Mouse (Mus musculus) layer of hippocampus, adult 8-10 months (tissue): ENCODE results near the gene Zdhhc8. TPM values are rescaled to one million over a fixed set of nuclear protein-coding genes. Genes with fewer than 3 reads are reported as not detected.

Experiments
- DNase-seq, 2 experiments: peaks; one replicate each; pipeline ENCODE4 v3.0.0; 2022; ENCODE audit warnings: low spot score in 2 of 2
- total RNA-seq, 4 experiments: library from RNA; stranded (reverse); gene quantifications; 2 replicates each; pipeline ENCODE4 v1.2.4; 2022

Zdhhc8 gene
- total RNA-seq, result 10 to 100 TPM; 60.7 to 90.9 (median 69.7) TPM

DNA sequence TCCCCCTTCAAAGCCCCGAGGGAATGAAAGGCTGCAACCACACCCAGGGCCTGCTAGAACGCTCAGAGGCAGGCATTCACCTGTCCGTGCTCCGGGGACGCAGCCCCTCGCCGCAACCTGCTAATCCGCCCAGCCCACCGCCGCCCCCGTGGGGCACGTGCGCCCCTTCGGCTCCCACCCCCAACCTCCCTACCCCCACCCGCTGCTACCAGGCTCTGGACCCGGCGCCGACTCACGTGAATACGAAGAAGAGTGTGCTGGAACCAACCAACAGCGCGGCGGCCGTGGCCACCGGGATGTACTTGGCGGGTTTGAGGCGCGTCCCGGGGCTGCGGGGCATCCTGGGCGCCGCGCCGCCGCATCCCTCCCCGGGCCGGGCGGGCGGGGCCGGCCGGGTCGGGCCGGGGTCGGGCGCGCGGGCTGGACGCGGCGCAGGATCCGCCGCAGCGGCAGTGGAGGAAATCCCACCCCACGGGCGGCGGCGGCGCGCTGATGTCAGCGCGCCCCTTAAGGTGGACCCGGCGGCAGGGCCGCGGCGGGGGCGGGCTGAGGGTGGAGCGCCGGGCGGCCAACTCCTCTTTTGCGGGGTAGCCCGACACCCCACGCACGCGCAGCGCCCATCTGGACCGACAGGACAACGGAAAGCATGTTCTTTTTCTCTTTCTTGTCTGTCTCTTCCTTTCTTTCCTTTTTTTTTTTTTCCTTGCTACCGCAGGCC, at the start of gene Zdhhc8:
Gene Zdhhc8, minus strand, starts transcription at position 466 of the 718 bp plus-strand sequence.
- DNase-seq, result peak in 1 of 2 experiments; percentile 76

DNA sequence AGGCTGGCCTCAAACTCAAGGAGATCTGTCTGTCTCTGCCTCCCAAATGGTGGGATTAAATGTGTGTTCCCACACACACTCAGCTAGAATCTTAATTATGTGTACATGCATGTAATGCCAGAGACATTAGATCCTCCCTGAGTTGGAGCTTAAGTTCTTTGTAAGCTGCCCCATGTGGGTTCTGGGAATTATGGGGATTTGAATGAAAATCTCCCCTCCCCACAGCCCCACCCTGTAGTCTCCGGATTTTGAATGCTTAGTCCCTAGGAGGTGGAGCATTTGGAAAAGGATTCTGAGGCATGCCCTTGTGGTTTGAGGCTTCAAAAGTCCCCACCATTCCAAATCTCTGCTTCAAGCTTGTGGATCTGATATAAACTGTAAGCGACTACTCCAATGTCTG, 40.2 kb upstream of the Zdhhc8 start:
- DNase-seq, result no peak

DNA sequence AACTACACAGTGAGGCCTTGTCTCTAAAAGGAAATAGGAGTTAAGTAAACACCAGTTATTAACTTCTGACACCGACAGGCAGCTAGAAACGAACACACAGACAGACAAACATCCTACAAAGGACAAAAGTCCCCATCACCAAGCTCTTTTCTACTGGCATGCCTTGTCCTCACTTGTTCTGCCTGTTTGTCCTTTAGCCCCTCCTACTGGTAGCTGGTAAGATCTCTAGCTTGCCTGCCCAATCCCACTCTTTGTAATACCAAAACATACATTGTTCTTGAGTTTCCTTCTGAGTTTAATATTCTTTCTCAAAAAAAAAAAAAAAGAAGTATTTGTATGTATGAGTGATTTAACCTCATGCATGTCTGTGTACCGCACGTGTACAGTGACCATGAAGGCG, 33.2 kb upstream of the Zdhhc8 start:
- no peak for DNase-seq

DNA sequence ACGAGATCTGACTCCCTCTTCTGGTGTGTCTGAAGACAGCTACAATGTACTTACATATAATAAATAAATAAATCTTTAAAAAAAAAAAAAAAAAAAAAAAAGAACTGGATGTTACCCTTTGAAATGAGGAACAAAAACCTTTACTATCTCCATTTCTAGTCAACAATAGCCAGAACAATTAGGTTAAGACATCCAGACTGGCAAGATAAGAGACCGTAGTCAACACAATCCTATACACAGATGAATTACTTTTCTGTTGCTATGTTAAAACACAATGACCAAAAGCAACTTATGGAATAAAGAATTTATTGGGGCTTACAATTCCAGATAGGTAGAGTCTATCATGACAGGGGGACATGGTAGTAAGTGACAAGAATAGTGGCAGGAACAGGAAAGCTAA, 30.1 kb upstream of the Zdhhc8 start:
- no peak for DNase-seq

DNA sequence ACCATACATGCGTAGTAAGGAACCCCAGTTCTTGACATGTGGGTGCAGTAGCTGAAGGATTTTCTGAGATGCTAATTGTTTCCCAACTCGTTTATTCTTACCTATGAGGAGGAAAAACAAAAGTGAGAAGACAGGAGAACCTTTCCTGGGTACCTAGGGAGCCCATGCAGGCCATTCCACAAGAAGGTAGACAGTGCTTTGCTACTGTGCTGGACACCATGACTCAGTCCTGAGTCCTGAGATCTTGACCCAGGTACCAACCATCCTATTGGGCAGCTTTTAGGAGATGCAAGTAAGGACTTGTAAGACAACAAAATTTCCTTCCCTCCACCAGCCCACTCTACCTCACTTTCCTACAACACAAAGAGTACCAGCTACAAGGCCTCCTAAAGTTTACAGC, 23.3 kb upstream of the Zdhhc8 start, which contains the start of gene Gm49776:
Gene Gm49776, minus strand, starts transcription at position 101 of the 400 bp plus-strand sequence.
- no peak for DNase-seq

DNA sequence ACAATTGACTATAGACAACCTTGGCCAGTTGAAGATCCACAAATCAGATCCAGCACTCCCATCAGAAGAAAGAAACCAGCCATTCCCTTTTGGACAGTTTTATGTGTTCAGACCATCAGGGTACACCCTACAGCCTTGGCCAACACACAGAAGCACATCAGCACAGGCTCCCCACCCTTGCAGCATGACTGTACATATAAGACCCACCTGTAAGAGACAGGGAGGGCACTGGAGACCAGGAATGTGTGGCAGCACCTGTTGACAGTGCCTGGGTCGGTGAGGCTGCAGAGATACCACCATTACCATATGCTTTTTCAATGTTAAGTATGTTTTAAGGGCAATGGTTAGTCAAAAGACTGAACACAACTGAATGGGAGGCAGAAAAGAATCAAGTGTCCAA, 18.9 kb upstream of the Zdhhc8 start:
- DNase-seq, result no peak

DNA sequence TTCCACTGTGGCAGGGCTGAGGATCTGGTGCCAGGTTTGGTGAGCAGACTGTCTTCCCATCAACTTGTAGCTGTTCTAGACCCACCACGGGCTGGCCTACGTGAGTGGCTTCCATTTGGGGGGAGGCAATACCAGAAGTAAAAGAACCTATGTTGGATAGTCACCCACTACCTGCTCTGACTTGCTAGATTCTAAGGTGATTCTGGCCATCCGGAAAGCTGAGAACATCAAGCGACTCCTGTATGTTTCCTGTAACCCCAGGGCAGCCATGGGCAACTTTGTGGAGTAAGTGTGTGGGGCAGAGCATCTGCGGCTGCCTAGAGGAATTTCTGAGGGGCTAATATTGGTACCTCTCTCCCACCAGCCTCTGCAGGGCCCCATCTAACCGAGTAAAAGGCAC, 17.8 kb upstream of the Zdhhc8 start:
- DNase-seq, result no peak

DNA sequence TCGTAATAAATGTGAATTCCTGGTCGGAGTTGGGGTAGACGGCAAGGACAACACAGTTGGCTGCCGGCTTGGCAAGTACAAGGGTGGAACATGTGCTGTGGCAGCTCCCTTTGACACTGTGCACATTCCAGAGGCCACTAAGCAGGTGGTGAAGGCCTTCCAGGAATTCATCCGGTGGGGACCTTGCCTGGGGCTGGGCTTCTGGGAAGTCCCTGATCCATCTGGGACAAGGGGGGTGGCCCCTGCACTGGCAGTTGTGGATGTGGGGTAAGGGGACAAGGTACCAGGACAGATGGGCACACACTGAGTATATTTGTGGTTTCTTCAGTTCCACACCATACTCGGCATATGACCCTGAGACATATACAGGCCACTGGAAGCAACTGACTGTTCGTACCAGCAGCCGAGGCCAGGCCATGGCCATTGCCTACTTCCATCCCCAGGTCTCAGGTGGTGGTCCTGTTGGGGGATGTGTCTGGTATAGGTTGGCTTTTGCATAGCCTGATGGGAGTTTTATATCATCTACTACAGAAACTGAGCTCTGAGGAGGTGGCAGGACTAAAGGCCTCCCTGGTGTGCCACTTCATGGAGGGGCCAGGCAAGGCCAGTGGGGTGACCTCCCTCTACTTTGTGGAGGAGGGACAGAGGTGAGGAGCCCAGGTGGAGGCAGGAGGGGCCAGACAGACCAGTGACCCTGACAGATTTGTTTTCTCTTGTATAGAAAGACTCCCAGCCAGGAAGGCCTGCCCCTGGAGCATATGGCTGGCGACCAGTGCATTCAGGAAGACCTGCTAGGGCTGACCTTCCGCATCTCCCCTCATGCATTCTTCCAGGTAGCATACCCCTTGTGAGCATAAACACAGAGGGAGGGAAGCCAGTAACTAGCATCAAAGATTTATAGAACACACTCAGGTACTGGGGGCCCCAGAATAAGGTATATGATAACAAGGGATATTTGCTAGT, 16.2 kb upstream of the Zdhhc8 start:
- DNase-seq, result no peak

DNA sequence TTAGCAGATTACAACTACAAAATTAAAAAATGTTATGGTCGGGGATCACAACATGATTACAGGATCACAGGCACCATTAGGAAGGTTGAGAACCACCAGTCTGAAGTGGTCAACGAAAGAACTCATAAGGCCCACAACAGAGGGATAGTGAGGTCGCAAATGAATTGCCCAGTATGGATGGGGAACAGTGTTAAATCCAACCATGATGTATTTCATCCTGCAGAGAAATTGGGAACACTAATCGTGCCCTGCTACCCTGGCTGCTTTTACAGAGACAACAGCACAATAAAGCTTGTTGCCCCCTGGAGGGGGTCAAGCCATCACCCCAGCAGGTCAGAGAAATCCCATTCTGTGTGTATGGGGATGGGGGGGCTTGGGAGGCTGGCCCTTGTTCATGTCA, 15.3 kb upstream of the Zdhhc8 start:
- no peak for DNase-seq

DNA sequence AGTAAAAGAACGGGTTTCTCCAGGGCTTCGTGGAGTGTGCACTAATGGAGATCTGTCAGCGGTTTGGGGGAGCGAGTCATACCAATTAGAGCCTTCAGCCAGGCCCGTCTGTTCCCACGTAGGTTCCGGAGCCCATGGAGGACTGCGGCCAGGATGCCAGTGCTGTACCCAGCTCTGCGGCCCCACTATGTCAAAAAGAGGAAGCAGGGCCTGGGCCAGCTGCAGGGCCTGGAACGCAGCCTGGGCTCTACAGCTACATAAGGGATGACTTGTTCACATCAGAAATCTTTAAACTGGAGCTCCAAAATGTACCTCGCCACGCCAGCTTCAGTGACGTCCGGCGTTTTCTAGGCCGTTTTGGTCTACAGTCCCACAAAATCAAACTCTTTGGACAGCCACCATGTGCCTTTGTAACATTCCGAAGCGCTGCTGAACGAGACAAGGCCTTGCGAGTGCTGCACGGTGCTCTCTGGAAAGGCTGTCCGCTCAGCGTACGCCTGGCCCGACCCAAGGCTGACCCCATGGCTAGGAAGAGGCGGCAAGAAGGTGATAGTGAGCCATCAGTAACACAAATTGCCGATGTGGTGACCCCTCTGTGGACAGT, 14.5 kb upstream of the Zdhhc8 start:
- no peak for DNase-seq

DNA sequence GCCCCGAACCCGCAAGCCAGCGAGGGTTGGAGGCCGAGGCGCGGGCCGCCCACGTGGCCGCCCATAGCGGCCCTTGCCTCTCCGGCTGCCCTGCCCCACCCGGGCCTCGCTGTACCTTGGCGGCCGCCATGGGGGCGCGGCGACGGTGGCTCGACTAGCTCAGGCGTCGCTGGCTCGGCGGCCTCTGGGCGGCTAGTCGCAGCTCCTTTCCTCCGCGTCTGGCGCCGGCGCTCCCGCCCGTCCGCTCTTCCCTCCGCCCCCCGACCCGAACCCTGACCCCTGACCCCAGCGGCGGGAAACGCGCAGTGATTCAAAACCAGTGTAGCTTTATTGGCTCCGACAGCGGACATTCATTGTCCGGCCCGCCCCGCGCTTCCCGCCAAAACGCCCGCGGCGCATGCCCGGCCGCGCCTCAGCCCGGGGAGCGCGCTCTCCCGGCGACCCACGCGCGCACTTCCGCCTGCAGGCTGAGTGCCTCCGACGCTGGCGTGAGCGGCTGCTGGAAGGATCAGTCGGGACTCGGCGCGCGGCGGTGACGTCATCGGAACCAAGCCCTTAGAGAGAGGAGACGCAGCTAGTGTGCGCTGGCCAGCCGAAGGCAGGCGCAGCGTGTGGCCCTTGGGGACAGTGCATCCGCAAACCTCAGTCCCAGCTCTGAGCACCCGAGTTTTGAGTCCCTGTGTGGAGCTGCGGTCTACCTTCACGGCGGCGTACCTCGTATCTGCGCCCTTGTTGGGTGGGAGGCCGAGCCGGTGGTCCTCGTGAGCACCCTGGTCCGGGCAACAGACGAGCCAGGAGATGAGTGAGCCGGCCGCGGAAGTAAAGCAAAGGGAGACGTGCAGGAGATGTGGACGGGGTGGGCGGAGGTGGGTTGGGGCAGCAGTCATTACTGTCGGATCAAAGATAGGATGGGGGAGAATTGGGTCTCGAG, 13.8 kb upstream of the Zdhhc8 start, which contains the start of the genes Trmt2a and Ranbp1:
Gene Trmt2a, plus strand, starts transcription at position 247 of the 931 bp plus-strand sequence.
Gene Ranbp1, minus strand, starts transcription at position 300 of the 931 bp plus-strand sequence.
- peak; percentile 98 for DNase-seq

DNA sequence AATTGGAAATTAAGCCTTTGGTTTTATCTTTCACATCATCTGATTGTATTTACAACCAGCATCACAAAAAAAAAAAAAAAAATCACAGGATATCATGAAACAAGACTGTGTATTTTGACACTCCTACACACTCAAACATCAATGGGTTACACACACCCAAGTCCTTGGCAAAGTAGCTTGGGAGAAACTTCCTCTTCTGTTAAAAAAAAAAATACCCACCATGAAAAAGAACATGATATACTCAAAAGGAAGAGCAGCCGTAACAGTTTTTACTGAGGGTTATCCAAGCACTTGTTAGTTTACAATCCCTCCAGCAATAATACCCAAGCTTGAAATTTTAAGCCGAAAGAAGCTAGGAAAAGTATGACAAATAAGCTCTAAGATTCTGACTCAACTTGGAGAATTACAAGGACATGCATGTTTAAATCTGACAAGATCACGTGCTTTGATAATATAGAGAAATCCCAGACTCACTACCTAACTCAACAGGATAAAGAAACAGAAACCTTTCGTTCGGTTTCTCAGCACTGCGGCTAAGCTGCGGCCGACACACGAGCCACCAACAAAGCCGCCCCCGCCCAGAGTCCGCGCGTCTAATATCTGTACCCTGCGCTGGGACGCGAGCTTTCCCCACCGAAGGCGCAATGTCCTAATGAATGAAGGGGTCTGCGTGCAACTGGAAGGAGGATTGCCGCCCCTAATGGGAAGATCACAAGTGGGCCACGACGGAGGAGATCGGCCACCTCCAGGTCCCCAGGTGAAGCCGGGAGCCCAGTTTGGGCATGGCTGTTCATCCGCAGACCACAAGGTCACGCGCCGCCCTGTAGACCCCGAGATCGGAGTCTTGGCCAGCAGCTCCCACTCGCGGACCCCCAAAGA, 12.8 kb upstream of the Zdhhc8 start:
- DNase-seq, result no peak

DNA sequence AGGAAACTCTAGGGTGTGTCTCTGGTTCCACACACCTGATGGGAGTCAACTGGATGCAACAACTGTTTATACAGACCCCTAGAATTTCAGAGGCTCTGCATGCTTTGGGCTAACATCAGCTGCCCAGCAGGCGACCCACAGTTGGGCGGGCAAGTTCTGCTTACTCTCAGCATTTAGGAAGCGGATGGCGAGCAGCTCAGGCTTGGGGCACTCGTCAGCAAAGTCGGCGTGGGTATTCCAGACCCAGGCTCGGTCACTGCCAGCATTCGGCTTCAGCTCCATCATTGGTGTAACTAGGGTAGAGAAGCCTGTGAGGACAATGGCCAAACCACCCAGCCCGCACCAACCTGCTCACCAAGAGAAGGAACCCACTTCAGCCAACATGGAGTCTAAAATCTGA, 6.6 kb upstream of the Zdhhc8 start:
- DNase-seq, result no peak

DNA sequence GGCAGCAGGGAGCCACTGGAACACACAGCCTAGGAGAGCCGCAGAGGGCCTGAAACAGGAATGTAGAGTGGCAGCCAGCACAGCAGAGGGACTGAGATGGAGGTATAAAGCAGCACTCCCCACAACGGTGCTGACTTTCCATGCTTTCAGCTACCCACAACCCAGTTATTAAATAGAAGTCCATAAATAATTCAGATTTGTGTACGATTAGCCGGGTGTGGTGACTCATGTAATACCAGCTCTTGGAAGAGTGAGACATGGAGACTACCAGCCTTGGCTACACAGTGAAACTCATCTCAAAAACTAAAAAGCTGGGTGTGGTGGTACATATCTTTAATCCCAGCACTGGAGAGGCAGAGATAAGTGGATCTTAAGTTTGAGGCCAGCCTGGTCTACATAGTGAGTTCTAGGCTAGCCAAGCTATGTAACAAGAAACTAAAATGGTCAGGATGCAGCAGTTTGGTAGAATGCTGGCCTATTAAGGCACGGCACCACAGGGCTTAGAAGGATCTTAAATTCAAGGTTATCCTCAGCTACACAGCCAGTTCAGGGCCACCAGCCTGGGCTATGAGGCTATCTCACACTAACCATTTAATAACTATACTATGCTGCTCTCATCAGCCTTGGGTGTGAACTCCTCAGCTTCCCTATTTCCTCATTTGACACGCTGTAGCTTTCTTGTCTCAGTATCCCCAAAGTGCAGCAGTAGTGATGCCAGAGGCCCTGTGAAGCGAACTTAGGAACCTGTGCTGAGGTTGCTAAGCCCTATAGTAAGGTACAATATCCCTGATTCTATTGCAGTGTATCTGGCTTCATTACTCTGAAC, 2.0 kb upstream of the Zdhhc8 start:
- no peak for DNase-seq

DNA sequence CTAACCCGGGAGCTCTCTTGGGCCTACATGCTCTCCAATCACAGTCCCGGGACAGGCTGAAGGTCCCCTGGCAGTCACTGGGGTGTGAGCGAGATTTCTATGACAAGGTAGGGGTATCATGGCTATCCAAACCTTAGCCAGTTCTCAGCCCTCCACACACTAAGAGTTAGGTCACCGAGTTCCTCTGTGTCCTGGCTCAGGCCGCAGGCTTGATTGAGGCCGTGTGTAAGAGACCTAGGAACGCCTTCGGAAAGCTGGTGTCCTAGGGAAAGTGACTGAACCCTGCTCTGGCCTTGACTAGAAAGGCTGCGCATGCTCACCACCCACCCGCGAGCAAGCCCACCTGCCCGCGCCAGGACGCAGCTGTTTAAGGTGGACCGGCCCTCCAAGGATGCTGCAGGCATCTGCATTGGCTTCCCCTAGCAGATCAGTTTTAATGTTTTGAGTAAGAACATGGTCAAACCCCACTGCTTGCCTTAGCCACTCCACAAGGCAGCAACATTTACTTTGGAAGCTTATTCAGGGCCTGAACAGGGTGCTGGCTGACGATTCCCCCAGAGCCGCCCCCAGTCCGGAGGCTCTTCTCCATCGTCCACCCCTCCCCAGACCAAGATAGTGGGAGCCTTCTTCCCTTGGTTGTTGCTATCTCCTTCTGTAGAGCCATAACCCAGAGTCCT, 591 bp upstream of the Zdhhc8 start:
- DNase-seq, result peak; percentile 67 to 69

DNA sequence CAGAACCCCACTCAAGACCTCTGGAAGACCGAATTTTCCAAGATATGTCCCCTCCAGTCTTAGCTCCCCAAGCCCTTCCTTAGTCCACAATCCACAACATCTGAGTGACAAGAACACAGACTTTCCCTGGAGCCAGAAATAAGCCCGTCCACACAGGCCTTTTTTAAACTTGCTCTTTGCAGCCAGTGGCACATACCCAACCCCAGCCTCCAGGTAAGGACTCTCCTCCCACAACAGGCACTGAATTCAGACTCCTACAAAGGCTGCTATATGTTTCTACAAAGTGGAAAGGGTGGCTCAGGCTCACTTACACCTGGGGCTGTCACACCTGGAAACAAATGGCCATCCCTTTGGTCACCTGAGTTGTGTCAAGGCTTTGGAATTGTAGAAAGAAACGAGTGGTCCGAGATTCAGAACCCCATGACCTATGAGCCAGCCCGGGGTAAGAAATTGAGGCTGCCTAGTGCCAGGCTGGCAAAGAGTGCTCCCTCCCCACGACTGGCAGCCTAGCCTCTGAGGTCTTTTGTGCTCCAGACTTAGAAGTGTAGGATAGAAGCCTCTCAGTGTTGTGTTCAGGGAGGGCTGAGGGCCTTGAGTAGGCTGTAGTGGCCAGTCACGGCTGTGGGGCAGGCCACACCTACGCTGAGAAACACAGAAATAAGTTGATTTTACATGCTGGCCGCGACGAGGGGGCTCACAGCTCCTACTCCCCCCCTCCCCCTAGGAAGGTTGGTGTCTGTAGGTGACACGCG, 841 bp downstream of the Zdhhc8 start:
- DNase-seq, result peak in 1 of 2 experiments; percentile 26

DNA sequence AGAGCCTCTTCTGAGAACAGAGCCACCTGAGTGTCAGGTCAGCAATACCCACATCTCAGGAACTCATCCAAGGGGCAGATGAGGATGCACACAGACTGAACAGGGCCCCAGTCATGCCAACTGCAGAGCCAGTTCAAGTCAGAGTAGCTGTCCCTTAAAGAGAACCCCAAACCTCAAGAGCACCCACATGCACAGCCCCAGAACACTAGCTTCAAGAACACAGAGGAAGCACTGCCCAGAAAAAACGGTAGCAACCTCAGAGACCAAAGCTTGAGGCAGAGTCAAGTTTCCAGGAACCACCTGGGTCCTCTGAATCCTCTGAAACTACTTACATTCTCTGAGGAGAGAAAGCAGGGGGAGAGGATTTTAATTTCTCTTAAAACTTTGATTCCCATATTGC, 1.5 kb downstream of the Zdhhc8 start:
- no peak for DNase-seq
